Mouse (Mus musculus): Measurements from ENCODE around the gene Endod1.

DNA sequence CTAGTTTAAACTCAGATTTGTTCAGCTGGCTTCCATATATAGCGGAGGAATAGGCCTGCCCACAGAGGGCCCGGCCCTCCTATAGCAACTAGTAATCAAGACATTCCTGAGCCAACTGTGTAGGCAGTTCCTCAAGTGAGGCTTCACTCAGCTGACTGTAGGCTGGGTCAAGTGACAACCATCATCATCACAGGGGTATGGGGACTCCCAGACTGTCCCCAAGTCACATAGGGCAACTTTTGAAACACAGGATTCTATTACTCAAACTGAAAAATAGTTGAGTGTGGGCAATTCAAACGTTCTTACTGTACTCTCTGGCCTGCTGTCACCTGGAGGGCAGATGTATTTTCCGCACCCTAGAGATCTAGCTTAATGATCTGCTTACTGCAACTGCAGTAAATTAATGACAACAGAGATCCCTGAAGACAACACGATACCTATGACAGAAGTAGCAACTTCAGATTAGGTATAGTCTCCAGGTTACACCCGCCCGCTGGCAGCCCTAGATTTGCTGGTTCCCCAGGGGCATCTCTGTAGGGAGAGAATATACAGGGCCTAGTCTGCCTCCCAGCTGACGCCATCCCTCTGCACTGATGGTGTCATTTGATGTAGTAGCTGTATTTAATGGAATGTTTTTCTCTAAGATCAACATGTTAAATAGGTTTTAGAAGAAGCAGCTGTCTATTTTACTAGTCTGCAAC lies 19.1 kb downstream of the Endod1 start:
- TF ChIP-seq POLR2A (IDR thresholded peaks at IDR 0.05; ENCODE audit: borderline replicate concordance, extremely low read depth, low read depth, low read length), result no peak
- TF ChIP-seq CTCF (IDR thresholded peaks at IDR 0.05; ENCODE audit: insufficient read depth, low read length), result no peak

All from lung, adult 2 months (tissue).